Mouse (Mus musculus) heart, adult 8-10 months (tissue): ENCODE measurements at regions not wholly inside any gene's neighbourhood (a gene's known extent, or its start where the extent isn't known, plus 50 kb on each side); places are given as distances from the start of the nearest gene placed in this dataset.

Source experiments
- DNase-seq: peaks from one replicate; pipeline ENCODE4 v3.0.0; 2022; ENCODE audit warnings: low spot score

DNA sequence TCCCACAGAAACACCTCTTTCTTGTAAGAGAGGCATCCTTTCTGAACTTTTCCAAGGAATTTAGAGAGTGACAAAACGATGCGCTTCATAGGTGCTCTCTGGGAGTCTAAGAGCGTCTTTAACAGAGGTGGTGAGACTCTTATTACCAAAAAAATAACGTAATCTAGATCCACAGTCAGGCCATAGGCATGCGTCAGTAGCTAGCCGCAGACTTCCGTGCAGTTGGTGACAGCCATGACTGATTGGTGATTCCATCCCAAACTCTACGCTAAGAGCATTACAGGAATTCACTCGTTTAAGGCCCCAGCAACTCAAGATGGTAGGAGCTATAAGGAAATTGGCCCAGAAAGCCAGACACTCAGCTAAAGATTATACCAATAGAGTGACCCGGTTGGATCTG lies 197.4 kb downstream of the Sox9 start:
- DNase-seq, result no peak

DNA sequence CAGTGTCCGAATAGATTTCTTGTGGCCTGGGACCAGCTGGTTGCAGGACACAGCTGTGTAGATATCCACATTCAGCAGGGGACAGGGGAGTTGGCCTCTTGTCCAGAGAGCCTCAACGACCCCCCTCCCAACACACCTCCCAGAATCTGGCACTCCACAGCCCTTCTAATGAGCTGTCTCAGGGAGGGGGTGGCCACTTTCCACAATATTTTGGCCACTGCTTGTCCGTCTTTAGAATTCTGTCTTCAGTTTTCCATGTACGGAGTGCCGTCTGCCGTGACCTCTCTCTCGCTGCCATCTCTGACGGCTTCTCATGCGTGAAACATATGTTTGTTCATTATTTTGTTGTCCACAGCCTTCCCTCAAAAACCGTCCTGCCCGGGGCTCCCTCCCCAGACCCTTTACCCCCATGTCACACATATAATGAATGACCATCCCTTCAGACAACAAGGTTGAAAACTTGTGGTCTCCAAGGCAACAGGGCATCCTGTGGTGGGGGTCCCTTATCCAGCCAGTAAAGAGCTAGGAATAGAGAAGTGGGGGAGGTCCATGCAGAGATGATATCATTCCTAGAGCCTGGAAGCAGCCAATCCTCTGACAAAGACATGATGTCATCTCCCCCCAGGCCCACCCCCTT lies 200.3 kb downstream of the Sox9 start:
- no peak for DNase-seq

DNA sequence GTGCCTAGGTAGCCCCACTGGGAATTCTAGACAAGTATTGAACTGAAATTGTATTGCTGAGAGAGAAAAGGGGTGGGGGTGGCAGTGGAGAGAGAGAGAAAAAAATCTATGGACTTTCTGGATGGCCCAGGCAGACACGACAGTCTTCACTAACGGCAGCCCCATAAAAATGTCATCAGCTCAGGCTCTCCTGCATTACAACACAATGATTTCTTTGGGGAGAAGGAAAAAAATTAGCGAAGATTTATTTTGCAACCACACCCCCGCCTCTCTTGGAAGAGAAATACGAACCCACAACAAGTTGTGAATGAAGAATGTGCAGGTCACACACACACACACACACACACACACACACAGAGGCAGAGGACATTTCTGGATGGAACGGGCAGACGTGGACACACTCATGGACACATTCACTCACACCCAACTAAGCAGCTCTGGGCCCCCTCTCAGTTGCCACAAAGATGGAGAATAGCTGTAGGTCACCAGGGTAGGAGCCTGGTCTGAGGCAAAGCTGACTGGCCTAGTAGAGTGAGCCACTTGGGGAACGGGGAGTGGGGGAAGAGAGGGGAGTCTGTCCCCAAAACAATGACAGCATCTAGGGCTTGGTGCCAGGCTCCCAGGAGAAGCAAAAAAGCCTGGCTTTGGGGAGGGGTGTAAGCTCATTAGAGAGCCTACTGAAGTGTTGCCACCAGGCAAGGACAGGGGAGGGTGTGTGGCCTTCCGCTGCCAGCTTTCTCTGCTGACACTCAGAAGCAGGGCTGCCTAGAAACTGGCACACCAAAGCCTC lies 201.0 kb downstream of the Sox9 start:
- no peak for DNase-seq

DNA sequence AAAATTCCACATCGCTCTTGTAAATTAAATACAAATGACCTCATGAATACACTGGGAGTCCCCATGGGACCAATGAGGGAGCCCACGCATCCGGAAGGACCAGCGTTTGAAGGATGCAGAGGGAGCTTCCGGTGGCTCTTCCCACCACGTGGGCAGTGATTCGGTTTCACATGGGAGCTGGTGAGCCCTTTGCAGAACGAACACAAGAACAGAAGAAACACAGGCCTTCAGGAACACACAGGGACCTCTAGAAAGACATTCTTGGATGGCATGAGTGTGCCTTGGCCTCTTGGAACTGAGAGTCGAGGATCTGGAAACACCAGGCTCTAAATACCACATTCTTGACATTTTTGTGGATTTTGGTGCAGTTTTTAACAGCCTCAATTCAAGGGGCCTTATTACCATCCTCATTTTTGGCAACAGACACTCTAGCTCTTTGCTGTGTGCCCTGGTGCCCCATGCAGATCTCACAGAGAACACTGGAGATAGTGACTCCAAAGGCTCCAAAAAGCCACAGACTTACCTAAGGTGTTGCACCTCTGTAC lies 204.1 kb downstream of the Sox9 start:
- no peak for DNase-seq

DNA sequence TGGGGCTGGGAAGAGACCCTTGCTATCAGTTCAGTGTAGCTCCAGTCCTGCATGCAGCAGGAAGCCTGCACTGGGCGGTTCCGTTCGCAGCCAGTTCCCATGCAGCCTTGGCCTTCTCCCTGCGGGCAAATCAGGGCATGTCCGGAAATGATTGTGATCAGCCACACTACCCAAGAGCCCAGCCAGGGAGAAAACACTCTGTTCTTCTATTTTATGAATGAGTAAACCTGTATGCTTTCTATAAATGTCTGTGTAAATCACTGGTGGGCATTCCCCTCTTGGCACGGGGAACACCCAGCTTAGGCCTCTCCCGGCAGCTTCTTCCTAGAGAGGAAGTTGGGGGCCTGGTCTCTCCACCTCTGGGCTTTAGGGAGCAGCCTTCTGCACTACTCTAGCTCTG lies 205.8 kb downstream of the Sox9 start:
- peak; percentile 16 for DNase-seq

DNA sequence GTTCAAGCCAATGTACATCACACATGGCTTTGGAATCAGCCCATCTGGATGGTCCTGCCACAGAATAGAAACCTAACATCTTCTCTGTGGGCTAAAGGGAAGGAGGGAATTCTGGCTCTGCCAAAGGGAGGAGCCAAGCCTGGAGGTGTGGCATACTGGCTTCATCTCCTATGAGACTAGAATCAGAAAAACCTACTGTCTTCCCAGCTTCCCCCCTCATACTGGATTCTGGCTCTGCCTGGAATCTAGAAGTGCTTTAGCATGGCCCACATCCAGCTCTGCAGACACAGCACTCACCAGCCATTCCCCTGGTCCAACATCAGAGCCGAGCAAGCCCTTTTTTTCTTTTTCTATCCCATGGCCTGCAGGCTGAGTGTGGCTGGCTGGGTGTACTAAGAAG lies 206.9 kb downstream of the Sox9 start:
- no peak for DNase-seq

DNA sequence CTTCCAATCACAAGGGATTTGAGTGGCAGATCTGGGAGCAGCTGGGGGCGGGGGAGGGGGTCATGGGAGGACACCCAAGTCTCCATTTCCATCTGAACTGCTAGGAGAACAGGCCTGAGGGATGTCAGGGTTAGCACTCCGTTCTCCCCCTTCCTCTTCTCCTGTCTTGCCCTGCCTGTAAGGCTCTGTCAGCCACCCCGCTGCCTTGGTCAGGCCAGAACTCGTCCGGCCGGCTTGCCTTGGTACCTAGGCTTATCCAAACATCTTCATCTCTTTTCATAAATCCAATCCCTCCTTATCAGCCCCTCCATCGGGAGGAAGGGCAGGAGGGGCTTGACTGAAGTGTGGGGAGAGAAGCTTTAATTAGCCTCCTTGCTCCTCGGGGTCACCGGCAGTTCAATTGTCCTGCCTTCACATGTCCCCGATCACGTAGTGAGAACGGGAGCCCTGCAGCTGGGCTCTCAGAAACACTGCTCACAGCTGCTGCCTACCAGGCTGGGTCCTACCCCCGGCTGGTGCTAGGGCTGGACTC lies 208.0 kb downstream of the Sox9 start:
- no peak for DNase-seq

DNA sequence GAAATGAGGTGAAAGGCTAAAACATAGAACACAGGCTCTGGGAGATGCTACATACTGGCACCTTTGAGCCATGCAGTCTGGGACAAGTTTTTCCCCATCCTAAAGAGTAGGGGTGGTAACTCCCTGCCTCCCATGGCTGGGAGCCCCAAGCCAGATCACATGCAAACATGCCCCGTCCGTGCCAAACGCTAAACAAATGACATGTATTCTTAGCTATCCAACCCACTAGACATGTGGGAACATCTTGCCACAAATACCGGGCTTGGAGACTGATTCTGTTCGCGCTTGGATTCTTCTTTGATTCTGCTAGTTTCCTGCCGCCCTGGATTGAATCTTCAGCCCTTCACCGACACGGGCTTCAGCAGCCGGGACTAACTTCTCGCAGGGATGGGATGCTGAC lies 208.7 kb downstream of the Sox9 start:
- no peak for DNase-seq

DNA sequence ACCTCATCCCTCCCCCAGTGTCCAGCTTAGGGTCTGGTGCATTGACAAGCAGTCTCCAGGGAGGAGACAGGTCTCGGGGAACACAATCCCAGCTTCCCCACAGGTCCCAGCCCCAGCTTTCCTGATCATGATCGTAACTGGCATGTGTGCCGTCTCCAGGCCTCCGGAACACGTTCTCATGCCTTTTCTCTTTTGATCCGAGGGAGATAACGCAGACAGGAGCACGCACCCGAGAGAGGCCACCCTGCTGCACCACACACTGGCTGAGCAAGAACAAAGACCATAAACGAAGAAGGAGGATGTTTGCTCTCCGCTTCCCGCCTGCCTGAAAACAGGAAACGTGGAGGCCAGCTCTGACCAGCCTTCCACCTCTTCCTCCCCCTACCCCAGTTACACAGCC lies 209.8 kb downstream of the Sox9 start:
- no peak for DNase-seq

DNA sequence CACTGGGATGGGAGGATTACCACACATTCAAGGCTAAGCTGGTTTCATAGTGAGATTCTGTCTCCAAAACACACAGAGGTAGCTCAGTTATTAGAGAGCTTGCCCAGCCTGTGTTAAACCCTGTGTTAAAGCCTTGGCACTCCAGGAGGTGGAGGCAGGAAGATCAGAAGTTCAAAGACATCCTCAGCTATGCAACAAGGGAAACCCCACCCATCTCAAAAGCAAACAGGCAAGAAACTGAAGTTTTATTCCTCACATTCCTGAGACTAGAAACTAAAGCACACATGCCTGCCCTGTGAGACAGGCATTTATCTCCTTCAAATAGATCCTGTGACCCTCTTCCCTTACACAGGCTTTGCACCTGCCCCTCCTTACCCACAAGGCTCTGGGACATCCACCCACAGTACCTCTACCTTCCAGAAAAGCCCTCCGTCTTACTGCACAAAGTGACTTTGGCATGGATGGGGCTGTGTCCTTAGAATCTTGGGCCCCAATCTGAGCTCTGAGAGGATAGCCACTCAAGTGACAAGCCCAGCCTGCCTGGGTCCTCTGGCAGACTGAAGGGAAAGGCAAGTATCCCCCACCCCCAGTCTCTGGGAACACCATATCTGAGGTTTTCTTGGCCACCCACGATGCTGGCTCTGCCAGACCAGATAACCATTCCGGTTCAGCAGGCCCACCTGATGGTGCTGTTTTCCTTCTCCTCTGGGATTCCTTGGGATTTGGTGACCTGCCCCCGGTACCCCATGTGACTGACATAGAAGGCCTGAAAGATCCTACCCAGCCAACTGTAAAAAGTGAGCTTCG lies 217.0 kb downstream of the Sox9 start:
- DNase-seq, result no peak

DNA sequence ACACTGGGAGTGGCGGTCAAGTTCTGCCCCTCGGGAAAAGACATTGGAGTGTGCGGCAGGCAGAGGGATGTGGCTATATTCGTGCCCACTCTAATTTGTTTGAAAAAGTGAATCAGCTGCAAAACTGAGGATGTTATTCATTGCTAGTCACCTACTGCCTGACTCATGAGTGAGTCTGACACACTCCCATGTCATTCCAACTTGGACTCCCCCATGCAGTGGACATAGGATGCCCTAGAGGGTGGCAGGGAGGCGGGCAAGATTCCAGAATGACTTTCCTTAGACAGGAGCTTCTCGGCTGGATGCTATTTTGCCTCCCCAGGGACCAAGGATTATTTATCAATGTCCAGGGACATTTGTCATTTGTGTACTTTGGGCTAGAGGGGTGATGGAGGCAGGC lies 219.0 kb downstream of the Sox9 start:
- no peak for DNase-seq

DNA sequence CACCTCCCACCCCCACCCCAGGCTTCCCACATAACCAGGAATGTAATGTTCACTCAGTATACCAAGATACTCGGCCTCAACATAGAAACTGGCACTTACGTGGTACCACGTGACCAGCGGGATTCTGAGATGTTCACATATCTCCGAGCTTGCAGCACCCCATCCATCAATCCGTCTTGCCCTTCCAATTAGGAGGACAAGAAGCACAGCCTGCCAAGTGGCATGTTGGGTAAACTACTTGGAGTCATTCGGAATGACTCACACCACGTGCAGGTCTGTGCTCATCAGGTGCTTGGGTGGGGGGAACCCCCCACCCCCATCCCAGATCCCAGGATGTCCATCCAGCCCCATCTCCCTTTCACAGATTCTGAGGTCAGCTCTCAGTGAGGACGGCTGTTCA lies 223.9 kb downstream of the Sox9 start:
- no peak for DNase-seq

DNA sequence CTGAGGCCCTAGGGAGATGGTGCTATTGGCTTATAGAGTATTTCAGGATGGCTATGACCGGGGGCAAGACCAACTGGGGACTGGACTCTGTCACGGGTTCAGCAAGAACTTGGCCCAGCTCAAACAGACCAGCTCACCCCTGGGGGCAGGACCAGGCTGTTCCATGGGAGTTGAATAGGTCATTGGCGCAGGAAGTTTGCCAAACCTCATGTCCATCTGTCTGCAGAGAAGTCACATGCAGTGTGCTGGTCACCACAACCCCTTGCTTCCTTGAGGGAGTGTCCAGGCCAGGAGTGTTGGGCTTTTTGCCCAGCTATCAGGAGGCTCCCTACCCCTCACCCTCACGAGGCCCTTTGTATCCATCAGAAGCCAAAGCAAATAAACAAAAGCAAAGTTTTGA lies 226.5 kb downstream of the Sox9 start:
- DNase-seq, result peak; percentile 22

DNA sequence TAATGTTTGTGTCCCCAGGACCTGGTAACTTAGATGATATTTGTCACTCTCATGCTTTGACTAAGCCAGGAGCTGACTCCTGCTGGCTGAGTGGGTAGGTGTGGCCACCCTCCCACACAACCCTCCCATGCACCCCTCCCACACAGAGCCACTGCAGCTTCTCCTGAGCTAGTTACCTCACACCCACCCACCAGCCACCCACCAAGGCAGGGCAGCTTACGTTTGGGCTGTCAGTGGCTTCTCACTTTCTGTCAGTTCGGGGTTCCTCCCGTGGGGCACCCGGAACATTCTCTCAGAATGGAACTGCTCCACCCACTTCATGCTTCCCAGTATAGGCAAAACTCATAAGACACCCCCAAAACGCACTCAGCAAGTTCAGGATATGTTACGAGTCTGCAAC lies 227.4 kb downstream of the Sox9 start:
- no peak for DNase-seq

DNA sequence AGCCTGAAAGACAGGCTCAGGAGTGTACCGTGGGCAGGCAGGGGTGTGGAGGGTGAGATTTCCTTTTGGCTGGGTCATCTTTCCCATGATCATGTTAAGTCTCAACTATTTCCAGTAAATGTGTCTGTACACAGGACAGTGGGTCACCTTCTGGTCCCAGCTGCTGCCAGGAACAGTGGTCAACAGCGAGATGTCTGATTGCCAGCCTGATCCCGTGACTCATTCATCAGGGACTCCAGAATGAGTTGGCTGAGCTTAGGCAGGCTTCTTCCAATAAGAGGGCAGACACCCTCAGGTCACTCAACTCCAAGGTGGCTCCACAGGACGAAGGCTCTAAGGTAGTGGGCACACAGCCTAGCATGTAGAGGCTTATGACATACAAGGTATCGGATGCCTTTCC lies 228.9 kb downstream of the Sox9 start:
- peak; percentile 21 for DNase-seq

DNA sequence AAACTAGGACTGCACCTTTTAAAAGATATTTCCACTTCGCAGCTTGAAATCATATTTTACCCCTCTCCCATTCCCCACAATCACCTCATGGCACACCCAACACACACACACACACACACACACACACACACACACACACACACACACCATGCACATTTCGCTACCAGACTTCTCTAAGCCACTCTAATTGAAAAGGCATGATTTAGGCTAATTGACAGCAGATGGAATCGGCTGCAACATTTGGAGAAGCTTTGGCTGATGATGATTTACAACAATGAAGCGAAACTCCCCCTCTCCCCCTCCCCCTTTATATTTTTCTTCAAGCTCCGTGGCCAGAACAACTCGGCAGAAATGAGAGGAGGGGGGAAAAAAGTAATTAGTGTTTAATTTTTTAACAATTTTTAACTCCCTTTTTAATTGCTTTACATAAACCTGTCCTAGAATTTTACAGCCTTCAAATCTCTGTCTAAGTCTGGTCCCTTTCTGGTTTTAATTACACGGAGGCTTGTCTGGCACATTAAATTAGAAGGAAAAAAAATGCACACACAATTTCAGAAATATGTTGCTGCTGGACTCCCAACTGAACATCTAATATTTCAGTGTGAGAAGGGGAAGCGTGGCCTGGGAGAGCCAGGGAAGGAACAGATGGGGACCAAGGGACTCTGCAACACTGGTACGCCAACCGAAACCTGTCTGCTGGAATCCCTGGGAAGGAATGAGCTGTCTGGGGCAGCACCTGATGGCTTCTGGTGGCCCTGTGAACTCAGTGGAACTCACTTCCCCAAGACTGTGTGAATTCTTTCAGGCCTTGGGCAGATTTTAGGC lies 232.4 kb downstream of the Sox9 start:
- DNase-seq, result no peak

DNA sequence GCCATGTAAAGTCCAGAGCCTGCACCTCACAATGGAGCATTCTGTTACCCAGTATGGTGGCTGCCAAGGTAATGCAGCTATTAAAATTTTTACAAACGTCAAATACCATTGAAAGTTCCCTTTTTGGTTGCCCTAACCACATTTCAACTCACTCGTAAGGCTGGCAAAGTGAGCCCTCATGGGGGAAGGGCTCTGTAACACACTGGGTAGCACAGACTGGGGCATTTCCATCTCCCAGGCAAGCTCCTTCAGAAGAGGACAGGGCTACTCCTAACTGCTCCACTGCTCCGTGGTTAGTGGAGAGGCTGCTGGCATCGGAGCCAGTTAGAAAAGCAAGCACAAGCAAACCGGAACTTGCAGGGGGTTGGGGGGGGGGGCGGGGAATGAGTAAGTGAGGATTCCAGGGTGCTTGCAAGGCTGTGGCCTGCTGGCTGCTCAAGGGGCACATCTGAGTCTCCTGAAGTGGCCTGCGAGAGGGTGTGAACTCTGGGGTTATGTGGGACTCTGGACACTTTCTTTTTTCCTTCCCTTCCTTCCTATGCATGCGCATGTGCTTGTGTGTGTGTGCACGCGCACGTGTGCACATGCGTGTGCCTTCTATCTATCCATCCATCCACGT lies 233.8 kb downstream of the Sox9 start:
- DNase-seq, result no peak

DNA sequence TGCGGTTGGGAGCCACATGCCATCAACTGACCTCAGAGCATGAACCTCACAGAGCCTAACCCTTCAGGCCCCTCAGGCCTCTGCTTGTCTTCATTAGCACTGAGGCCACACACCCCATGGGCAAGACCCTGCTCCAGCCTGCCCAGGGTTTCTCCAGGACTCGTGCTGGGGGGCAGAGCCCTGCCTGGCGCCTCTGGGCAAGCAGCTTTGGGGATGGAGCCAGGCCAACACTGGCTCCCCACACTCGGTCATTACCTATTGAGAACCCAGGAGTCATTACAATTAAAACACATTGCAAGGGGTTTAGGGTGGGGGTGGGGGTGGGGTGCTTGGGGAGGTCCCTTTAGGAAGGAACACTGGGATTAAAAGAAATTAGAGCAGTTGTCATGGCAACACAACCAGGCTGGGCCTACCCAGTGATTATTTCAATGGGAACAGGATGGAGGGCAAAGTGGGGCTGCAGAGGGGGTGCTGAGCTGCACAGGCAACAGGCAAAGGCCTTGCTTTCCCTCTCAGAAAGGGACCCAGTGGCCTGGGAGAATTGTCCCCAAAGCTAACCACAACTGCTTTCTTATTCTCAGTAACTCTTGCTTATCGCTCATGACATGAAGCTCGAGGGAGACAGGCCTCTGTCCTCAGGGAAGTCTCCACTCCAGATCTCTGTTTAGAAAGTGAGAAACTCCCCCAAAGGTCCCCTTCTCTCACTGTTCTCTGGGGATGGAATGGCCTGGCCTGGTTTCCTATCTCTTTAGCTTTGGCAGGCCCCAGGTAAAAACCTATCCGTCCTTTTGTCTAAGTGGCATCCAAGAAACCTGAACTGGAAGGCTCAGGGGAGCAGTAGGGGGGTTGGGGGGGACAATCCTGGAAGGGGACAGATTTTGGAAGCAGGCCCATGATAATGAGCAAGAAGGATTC lies 235.0 kb downstream of the Sox9 start:
- DNase-seq, result no peak

DNA sequence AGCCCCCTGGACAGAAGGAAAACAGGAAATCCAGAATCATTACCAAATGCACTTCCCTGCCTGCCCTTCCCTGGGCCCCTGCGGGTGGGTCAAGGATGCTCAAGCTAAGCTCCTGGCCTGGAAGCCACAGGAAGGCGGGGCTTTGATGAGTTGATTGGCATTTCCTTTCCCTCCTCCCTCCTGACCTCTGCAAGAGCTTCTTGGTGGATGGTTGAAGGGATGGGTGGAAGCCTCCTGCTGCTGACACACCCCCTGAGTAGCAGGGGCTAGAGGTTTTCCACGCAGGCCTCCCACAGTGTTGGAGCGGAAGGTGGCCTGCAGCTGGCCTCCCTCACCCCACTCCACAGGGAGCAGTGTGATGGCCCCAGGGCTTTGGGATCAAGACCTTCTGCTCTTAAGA lies 239.5 kb downstream of the Sox9 start:
- DNase-seq, result no peak

DNA sequence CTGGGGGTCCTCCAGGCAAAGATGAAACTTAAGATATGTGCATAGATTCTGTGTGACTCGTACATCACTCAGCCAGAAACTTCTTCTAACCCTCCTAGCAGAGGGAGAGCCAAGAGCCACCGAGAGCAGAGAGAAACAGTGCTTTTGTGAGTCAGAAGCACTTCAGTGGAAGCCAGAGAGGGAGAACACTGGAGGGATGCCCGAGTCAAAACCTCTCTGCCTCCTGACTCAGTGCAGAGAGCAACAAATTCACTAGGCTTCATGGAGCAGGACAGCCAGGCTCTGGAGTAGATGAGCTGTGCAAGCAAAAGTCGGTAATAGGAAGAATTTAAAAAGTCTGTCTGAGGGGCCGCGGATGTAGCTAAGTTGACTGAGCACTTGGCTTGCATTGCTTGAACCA lies 245.0 kb downstream of the Sox9 start:
- peak; percentile 38 for DNase-seq
